Mouse (Mus musculus) hematopoietic multipotent progenitor cell, adult 10-12 weeks (in vitro differentiated cells): Measurements from ENCODE around the gene Nkx3-2. TPM values are rescaled to one million over a fixed set of nuclear protein-coding genes. Genes with fewer than 3 reads are reported as not detected.

Source experiments
- polyA plus RNA-seq: library from polyadenylated mRNA; stranded (reverse); fragments of >175 nt; gene quantifications from 2 replicates; pipeline ENCODE4 v1.2.3, GENCODE M21; 2012; ENCODE audit warnings: low replicate concordance

Gene Nkx3-2
- 0.17 TPM in 1 of 2 replicates, not detected in the other for polyA plus RNA-seq

GRCm38 (mm10) chr5:41763731-41764721 lies at the start of gene Nkx3-2:
TSS of gene Nkx3-2 (minus strand) at chr5:41764501.

Other genes starting within 250 kb of the Nkx3-2 start
- gene Rab28, start 56.3 kb downstream of the Nkx3-2 start, polyA plus RNA-seq: 36.5 and 97.9 TPM in 2 replicates
- 11.1 and 23.6 TPM in 2 replicates for gene Bod1l, start 79.8 kb upstream of the Nkx3-2 start, polyA plus RNA-seq